Comparison of ENCODE assay signal across 13 mouse cellular contexts in genomic region chr3:78988120-78988519, GRCm38 (mm10).
DNase-seq lines count a peak whose midpoint lies in the region; ATAC-seq and TF ChIP-seq lines count a peak whose summit lies in the region.
"Had no signal": no experiment of that assay in that cellular context is flagged by ENCODE, and none has a peak within 500 bp of the region (broad histone marks: within the 10 kb centered on the region; RNA-seq: fewer than 3 reads in every experiment).

No protein-coding gene starts in this region.

- no peaks in the 10 kb centered on the region for H3K27me3 ChIP-seq in kidney, postnatal 0 days (ENCODE audit: insufficient read depth, low read length)
- H3K27me3 ChIP-seq: CH12.LX; forebrain, embryonic 12.5 days; liver, embryonic 12.5 days; neural tube, embryonic 12.5 days had no signal

- H3K4me3 ChIP-seq in brown adipose tissue, adult 24 weeks (ENCODE audit: insufficient read depth, low read depth, low read length): no peak overlapping the region
- no peak overlapping the region for H3K4me3 ChIP-seq in kidney, postnatal 0 days (replicated peaks; ENCODE audit: low read depth, low read length)
- H3K4me3 ChIP-seq: forebrain, embryonic 12.5 days; liver, embryonic 12.5 days; neural tube, embryonic 12.5 days had no signal

- 62% methylated on average over 2 of the region's 2 CpGs for WGBS in kidney, postnatal 0 days

- no peaks in the 10 kb centered on the region for H3K36me3 ChIP-seq in kidney, postnatal 0 days (ENCODE audit: insufficient read depth, low read length)
- H3K36me3 ChIP-seq: forebrain, embryonic 12.5 days; liver, embryonic 12.5 days; neural tube, embryonic 12.5 days had no signal

- no peak for ATAC-seq in kidney, postnatal 0 days (replicated peaks; ENCODE audit: low FRiP score, low read depth)
- ATAC-seq: liver, embryonic 12.5 days had no signal

- peak overlapping the region; percentile 78 for H3K27ac ChIP-seq in brown adipose tissue, adult 24 weeks (replicated peaks; ENCODE audit: low read depth, low read length)
- H3K27ac ChIP-seq in kidney, postnatal 0 days: no peak overlapping the region
- H3K27ac ChIP-seq: forebrain, embryonic 12.5 days; liver, embryonic 12.5 days; neural tube, embryonic 12.5 days had no signal

- H3K4me1 ChIP-seq in brown adipose tissue, adult 24 weeks (ENCODE audit: control insufficient read depth, insufficient read depth, insufficient read length, low read length): peaks cover 13% of the 10 kb centered on the region; the same call in 1 of the 2 replicates
- no peaks in the 10 kb centered on the region for H3K4me1 ChIP-seq in kidney, postnatal 0 days (replicated peaks; ENCODE audit: insufficient read depth, low read length)
- H3K4me1 ChIP-seq: forebrain, embryonic 12.5 days; liver, embryonic 12.5 days; neural tube, embryonic 12.5 days had no signal

- peak; percentile 39 for DNase-seq in gastrocnemius, postnatal 25 days
- DNase-seq in gastrocnemius, postnatal 4 days (ENCODE audit: low spot score in 2 of 2): no peak
- peak; percentile 29 for DNase-seq in Muller cell, postnatal 12 days (ENCODE audit: inconsistent ontology term)
- DNase-seq in kidney, postnatal 0 days (ENCODE audit: low spot score): peak; percentile 33
- no peak for DNase-seq in MN1 (ENCODE audit: low spot score)
- no peak for DNase-seq in right cerebral cortex, postnatal 4 days
- DNase-seq in thymus, postnatal 14 days: no peak
- DNase-seq: embryo, embryonic 11 days had no signal

- TF ChIP-seq CTCF in kidney, postnatal 0 days (IDR thresholded peaks at IDR 0.05; ENCODE audit: low read depth): no peak

- no peak overlapping the region for H3K4me2 ChIP-seq in kidney, postnatal 0 days (ENCODE audit: low read length)
- H3K4me2 ChIP-seq: forebrain, embryonic 12.5 days; liver, embryonic 12.5 days; neural tube, embryonic 12.5 days had no signal

- no peak overlapping the region for H3K9ac ChIP-seq in kidney, postnatal 0 days (ENCODE audit: low read depth, low read length)
- H3K9ac ChIP-seq: forebrain, embryonic 12.5 days; liver, embryonic 12.5 days; neural tube, embryonic 12.5 days had no signal

- no peaks in the 10 kb centered on the region for H3K9me3 ChIP-seq in kidney, postnatal 0 days (replicated peaks; ENCODE audit: low read length)
- H3K9me3 ChIP-seq: forebrain, embryonic 12.5 days; liver, embryonic 12.5 days; neural tube, embryonic 12.5 days had no signal

Comparison
In these comparisons a context has a peak if more than half of its experiments do, and no peak if none do; other contexts are left out.
1. DNase-seq: peak in gastrocnemius, postnatal 25 days (single experiment), Muller cell, postnatal 12 days (single experiment) and kidney, postnatal 0 days (single experiment); none in gastrocnemius, postnatal 4 days (0 of 2), MN1 (single experiment), right cerebral cortex, postnatal 4 days (single experiment) and thymus, postnatal 14 days (single experiment).